Mouse (Mus musculus): ENCODE measurements around the gene Faap100. TPM values are rescaled to one million over a fixed set of nuclear protein-coding genes. Genes with fewer than 3 reads are reported as not detected.

The Faap100 gene
- total RNA-seq, 2 experiments from 2014 or later, result 31.9 to 38.1 TPM

DNA sequence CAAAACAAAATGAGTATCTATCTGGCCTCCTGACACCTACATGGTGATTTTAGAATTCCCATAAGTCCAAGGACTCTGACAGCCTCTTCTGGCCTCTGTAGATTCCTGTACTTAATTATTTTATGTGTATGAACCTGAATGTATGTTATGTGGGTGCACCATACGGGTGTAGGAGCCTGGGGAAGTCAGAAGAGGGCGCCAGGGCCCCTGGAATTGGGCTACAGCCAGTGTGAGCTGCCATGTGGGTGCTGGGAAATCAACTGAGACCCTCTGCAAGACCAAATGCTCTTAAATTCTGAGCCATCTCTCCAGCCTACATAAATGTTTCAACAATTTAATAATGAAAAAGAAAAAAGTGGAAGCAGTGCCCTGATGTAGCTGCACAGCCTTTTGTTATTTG lies 41.1 kb downstream of the Faap100 start:
- DNase-seq (ENCODE audit: low spot score in 2 of 2), result no peak

- DNase-seq (ENCODE audit: low spot score in 2 of 2), result no peak
Observed at GRCm38 (mm10) chr11:120335431-120336021, 43.0 kb downstream of the Faap100 start.

DNA sequence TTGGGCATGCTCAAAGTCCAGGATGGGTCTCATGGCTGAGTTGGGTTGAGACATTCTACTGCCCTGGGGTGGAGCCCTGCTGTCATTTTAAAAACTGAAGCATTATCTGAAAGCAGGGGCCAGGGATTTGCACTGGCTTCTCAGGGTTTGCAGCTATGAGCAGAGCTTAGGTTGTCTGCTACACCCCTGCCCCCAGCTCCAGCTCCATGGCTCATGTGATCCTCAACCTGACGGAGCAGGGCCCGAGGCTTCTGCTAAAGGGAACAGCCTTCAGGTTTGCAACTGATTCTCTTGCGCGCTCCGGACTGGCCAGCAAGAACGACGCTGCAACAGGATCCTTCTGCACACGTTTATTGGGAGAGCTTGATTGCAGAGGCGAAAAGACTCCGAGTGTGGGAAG lies 58.4 kb downstream of the Faap100 start:
- no peak for DNase-seq (ENCODE audit: low spot score in 2 of 2)

- no peak for DNase-seq (ENCODE audit: low spot score in 2 of 2)
Observed at GRCm38 (mm10) chr11:120319310-120319709, 59.3 kb downstream of the Faap100 start.

Small RNA genes lying within 50 kb of the gene (microRNA-seq; reads per million reads assigned to microRNA genes)
- gene Gm23419, result 0 reads per million in 2 experiments
- 1.4 to 2.0 reads per million in 2 experiments for gene Mir6935

Other genes starting within 250 kb of the Faap100 start
- gene Slc38a10, start 227.4 kb downstream of the Faap100 start, total RNA-seq (2021), result 10 to 100 TPM; 94.1 to 94.8 TPM
- gene Bahcc1, start 145.8 kb downstream of the Faap100 start, total RNA-seq (2021), result 10 to 100 TPM; 20.3 to 20.7 TPM
- 1,000 to 10,000 TPM; 1,835 to 1,925 TPM for gene Actg1, start 30.2 kb downstream of the Faap100 start, total RNA-seq (2021)
- gene Fscn2, start 17.2 kb downstream of the Faap100 start, total RNA-seq (2021), result under 1 TPM; 0.48 to 0.67 TPM
- gene Nploc4, start 58.9 kb upstream of the Faap100 start, total RNA-seq (2021), result 10 to 100 TPM; 64.4 to 65.6 TPM
- gene Tspan10, start 63.9 kb upstream of the Faap100 start, total RNA-seq (2021), result 1 to 10 TPM in 1 of 2 experiments, not detected in 1; 1.4 TPM
- gene Pde6g, start 74.7 kb upstream of the Faap100 start, total RNA-seq (2021), result under 1 TPM in 1 of 2 experiments, not detected in 1; 0.43 TPM
- gene Oxld1, start 79.3 kb upstream of the Faap100 start, total RNA-seq (2021), result 10 to 100 TPM; 14.5 to 15.9 TPM
- gene Ccdc137, start 79.4 kb upstream of the Faap100 start, total RNA-seq (2021), result 10 to 100 TPM; 22.5 to 22.7 TPM
- 10 to 100 TPM; 56.7 to 61.6 TPM for gene Arl16, start 88.8 kb upstream of the Faap100 start, total RNA-seq (2021)
- gene Mrpl12, start 105.8 kb upstream of the Faap100 start, total RNA-seq (2021), result 10 to 100 TPM; 71.3 to 73.5 TPM
- 10 to 100 TPM; 25.6 to 27.2 TPM for gene Slc25a10, start 113.1 kb upstream of the Faap100 start, total RNA-seq (2021)
- under 1 TPM; 0.28 to 0.36 TPM for gene Gcgr, start 151.9 kb upstream of the Faap100 start, total RNA-seq (2021)
- 10 to 100 TPM; 86.1 to 89.0 TPM for gene Mcrip1, start 171.0 kb upstream of the Faap100 start, total RNA-seq (2021)
- gene Ppp1r27, start 172.4 kb upstream of the Faap100 start, total RNA-seq (2021), result not detected
- 100 to 1,000 TPM; 142 to 157 TPM for gene P4hb, start 194.5 kb upstream of the Faap100 start, total RNA-seq (2021)
- 100 to 1,000 TPM; 366 to 384 TPM for gene Arhgdia, start 202.9 kb upstream of the Faap100 start, total RNA-seq (2021)
- 10 to 100 TPM; 69.3 to 77.0 TPM for gene Alyref, start 219.6 kb upstream of the Faap100 start, total RNA-seq (2021)
- 10 to 100 TPM; 88.0 to 96.5 TPM for gene Anapc11, start 219.7 kb upstream of the Faap100 start, total RNA-seq (2021)
- 1 to 10 TPM; 2.3 to 2.7 TPM for gene Npb, start 229.7 kb upstream of the Faap100 start, total RNA-seq (2021)
- gene Pcyt2, start 239.2 kb upstream of the Faap100 start, total RNA-seq (2021), result 100 to 1,000 TPM; 150 TPM
- gene Sirt7, start 246.5 kb upstream of the Faap100 start, total RNA-seq (2021), result 10 to 100 TPM; 35.0 to 35.4 TPM